Mouse (Mus musculus) erythroid progenitor cell, adult 5-6 weeks (primary cell): Measurements from ENCODE around the gene Gchfr. TPM values are rescaled to one million over a fixed set of nuclear protein-coding genes. Genes with fewer than 3 reads are reported as not detected.

Source experiments
- ATAC-seq: replicated peaks from 2 replicates; pipeline ENCODE4 v1.8.0; 2016; ENCODE audit warnings: moderate number of reproducible peaks, mild to moderate bottlenecking, moderate TSS enrichment, inconsistent platforms; ENCODE audit not compliant: poor library complexity, low FRiP score, severe bottlenecking
- total RNA-seq, 2 experiments: library from RNA; stranded (forward) in 1 of 2; stranded (reverse) in 1 of 2; fragments of 150-400 nt in 1 of 2; fragments of 186-747, 209-891 nt in 1 of 2; gene quantifications; 2 replicates each; pipeline versions ENCODE4 v1.2.3 to v1.2.4; 2015 to 2017; ENCODE audit warnings: low replicate concordance in 2 of 2

Gchfr gene
- total RNA-seq, 2 experiments from 2014 or later, result not detected

DNA sequence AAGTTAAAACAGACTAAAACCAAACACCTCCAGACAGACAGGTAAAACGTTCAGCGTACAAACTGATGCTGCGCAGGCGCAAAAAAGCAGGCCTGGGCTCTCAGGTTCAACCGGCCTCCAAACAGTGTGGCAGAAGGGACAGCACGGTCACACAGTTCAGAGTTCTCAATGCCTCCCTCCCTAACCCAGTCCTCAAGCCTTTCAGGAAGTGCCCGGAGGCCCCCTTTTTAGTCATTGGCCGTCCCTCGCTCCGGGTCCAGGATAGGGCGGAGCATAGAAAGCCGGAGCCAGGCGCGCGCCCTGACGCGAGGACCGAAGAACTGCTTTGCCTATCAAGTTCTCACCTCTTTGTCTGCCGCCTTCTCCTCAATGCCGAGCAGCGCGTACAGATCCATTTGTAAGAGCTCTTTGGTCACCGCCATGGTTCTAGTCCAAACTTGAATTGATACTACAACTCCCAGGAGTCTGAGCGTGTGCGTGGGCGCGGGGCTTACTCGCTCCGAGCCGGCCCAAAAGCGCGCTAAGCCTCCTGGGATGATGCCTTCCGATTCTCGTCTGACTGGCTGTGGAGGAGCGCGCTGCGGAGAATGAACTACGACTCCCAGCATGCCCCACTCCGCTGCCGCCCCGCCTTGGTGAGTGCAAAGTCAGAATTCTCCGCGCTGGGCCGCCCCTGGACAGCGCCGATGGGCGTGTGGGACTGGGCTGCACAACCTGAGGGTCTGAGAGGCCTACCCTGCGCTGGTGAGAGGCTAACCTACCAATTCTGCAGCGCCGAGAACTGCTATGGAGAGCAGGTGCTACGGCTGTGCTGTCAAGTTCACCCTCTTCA is 41.0 kb downstream of the Gchfr start, which contains the start of the genes Zfyve19 and Dnajc17:
TSS of gene Zfyve19 (plus strand) at position 274 of the 832 bp plus-strand sequence.
TSS of gene Dnajc17 (minus strand) at position 452 of the 832 bp plus-strand sequence.
- ATAC-seq, result peak; percentile 97

DNA sequence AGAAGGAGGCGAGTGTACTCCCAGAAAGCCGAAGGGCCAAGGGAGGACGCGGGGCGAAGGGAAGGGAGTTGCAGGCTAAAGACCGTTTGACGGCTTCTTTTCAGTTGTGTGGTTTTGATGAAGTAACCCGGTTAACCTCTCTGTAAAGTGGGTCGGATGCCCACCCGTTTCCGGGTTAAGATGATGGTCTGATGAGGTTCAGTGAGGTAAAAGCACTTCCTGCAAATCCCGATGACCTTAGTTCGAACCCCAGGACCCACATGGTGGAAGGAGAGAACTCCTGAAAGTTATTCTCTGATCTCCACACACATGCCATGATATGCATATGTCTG is 41.6 kb downstream of the Gchfr start:
- no peak; the same call in 1 of the 2 replicates for ATAC-seq

Other genes with a start within 250 kb of the Gchfr start
- not detected in 2 replicates for gene Chst14, start 241.3 kb upstream of the Gchfr start, total RNA-seq (2015; ENCODE audit: low replicate concordance)
- 0.77 TPM in 1 of 2 replicates, not detected in the other for gene Chst14, start 241.3 kb upstream of the Gchfr start, total RNA-seq (2017; ENCODE audit: low replicate concordance)
- 4.6 and 7.2 TPM in 2 replicates for gene Ccdc32, start 138.4 kb upstream of the Gchfr start, total RNA-seq (2015; ENCODE audit: low replicate concordance)
- gene Ccdc32, start 138.4 kb upstream of the Gchfr start, total RNA-seq (2017; ENCODE audit: low replicate concordance), result 10.1 and 12.9 TPM in 2 replicates
- gene Rpusd2, start 133.0 kb upstream of the Gchfr start, total RNA-seq (2015; ENCODE audit: low replicate concordance), result 2.1 and 2.5 TPM in 2 replicates
- 0.61 and 0.90 TPM in 2 replicates for gene Rpusd2, start 133.0 kb upstream of the Gchfr start, total RNA-seq (2017; ENCODE audit: low replicate concordance)
- 282 and 376 TPM in 2 replicates for gene Knl1, start 120.7 kb upstream of the Gchfr start, total RNA-seq (2015; ENCODE audit: low replicate concordance)
- gene Knl1, start 120.7 kb upstream of the Gchfr start, total RNA-seq (2017; ENCODE audit: low replicate concordance), result 418 and 469 TPM in 2 replicates
- 51.2 and 66.7 TPM in 2 replicates for gene Rad51, start 55.0 kb upstream of the Gchfr start, total RNA-seq (2015; ENCODE audit: low replicate concordance)
- 23.8 and 50.4 TPM in 2 replicates for gene Rad51, start 55.0 kb upstream of the Gchfr start, total RNA-seq (2017; ENCODE audit: low replicate concordance)
- 38.9 and 41.1 TPM in 2 replicates for gene Rmdn3, start 10.7 kb upstream of the Gchfr start, total RNA-seq (2015; ENCODE audit: low replicate concordance)
- 75.8 and 76.1 TPM in 2 replicates for gene Rmdn3, start 10.7 kb upstream of the Gchfr start, total RNA-seq (2017; ENCODE audit: low replicate concordance)
- not detected in 2 replicates for gene Gm14137, start 6.7 kb downstream of the Gchfr start, total RNA-seq (2015; ENCODE audit: low replicate concordance)
- 0.53 TPM in 1 of 2 replicates, not detected in the other for gene Gm14137, start 6.7 kb downstream of the Gchfr start, total RNA-seq (2017; ENCODE audit: low replicate concordance)
- 5.4 and 17.6 TPM in 2 replicates for gene Zfyve19, start 40.8 kb downstream of the Gchfr start, total RNA-seq (2015; ENCODE audit: low replicate concordance)
- 5.1 and 12.1 TPM in 2 replicates for gene Zfyve19, start 40.8 kb downstream of the Gchfr start, total RNA-seq (2017; ENCODE audit: low replicate concordance)
- gene Dnajc17, start 41.0 kb downstream of the Gchfr start, total RNA-seq (2015; ENCODE audit: low replicate concordance), result 8.4 and 13.3 TPM in 2 replicates
- gene Dnajc17, start 41.0 kb downstream of the Gchfr start, total RNA-seq (2017; ENCODE audit: low replicate concordance), result 24.7 and 54.9 TPM in 2 replicates
- not detected in 2 replicates for gene Ppp1r14d, start 62.1 kb downstream of the Gchfr start, total RNA-seq (2015; ENCODE audit: low replicate concordance)
- not detected in 2 replicates for gene Ppp1r14d, start 62.1 kb downstream of the Gchfr start, total RNA-seq (2017; ENCODE audit: low replicate concordance)
- gene Spint1, start 69.6 kb downstream of the Gchfr start, total RNA-seq (2015; ENCODE audit: low replicate concordance), result not detected in 2 replicates
- gene Spint1, start 69.6 kb downstream of the Gchfr start, total RNA-seq (2017; ENCODE audit: low replicate concordance), result not detected in 2 replicates
- gene Rhov, start 103.5 kb downstream of the Gchfr start, total RNA-seq (2015; ENCODE audit: low replicate concordance), result not detected in 2 replicates
- not detected in 2 replicates for gene Rhov, start 103.5 kb downstream of the Gchfr start, total RNA-seq (2017; ENCODE audit: low replicate concordance)
- gene Vps18, start 121.0 kb downstream of the Gchfr start, total RNA-seq (2015; ENCODE audit: low replicate concordance), result 1.1 and 2.1 TPM in 2 replicates
- 3.7 and 4.1 TPM in 2 replicates for gene Vps18, start 121.0 kb downstream of the Gchfr start, total RNA-seq (2017; ENCODE audit: low replicate concordance)
- not detected in 2 replicates for gene Dll4, start 158.0 kb downstream of the Gchfr start, total RNA-seq (2015; ENCODE audit: low replicate concordance)
- not detected in 2 replicates for gene Dll4, start 158.0 kb downstream of the Gchfr start, total RNA-seq (2017; ENCODE audit: low replicate concordance)
- 4.3 TPM in 1 of 2 replicates, not detected in the other for gene Chac1, start 183.5 kb downstream of the Gchfr start, total RNA-seq (2015; ENCODE audit: low replicate concordance)
- gene Chac1, start 183.5 kb downstream of the Gchfr start, total RNA-seq (2017; ENCODE audit: low replicate concordance), result 0.13 TPM in 1 of 2 replicates, not detected in the other